Mouse (Mus musculus): ENCODE measurements around the gene 2900026A02Rik. TPM values are rescaled to one million over a fixed set of nuclear protein-coding genes. Genes with fewer than 3 reads are reported as not detected.

Gene 2900026A02Rik
- polyA plus RNA-seq, 1 experiment, result not detected

- no peak for TF ChIP-seq GATA1 (IDR thresholded peaks at IDR 0.05; ENCODE audit: low read length)
These were observed 4.0 kb downstream of the 2900026A02Rik start for GRCm38 (mm10) chr5:113217076-113217475.

GRCm38 (mm10) chr5:113216328-113216960, 4.6 kb downstream of the 2900026A02Rik start:
- TF ChIP-seq GATA1 (IDR thresholded peaks at IDR 0.05; ENCODE audit: low read length), result no peak

- no peak for TF ChIP-seq GATA1 (IDR thresholded peaks at IDR 0.05; ENCODE audit: low read length)
These were observed 5.4 kb downstream of the 2900026A02Rik start for GRCm38 (mm10) chr5:113215610-113216011.

- TF ChIP-seq GATA1 (IDR thresholded peaks at IDR 0.05; ENCODE audit: low read length), result no peak
These were observed 6.6 kb downstream of the 2900026A02Rik start for GRCm38 (mm10) chr5:113214455-113214854.

GRCm38 (mm10) chr5:113214041-113214440, 7.0 kb downstream of the 2900026A02Rik start:
- TF ChIP-seq GATA1 (IDR thresholded peaks at IDR 0.05; ENCODE audit: low read length), result no peak

GRCm38 (mm10) chr5:113212156-113212835, 8.7 kb downstream of the 2900026A02Rik start:
- TF ChIP-seq GATA1 (IDR thresholded peaks at IDR 0.05; ENCODE audit: low read length), result no peak

- no peak for TF ChIP-seq GATA1 (IDR thresholded peaks at IDR 0.05; ENCODE audit: low read length)
These were observed 10.7 kb downstream of the 2900026A02Rik start for GRCm38 (mm10) chr5:113210314-113210713.

- TF ChIP-seq GATA1 (IDR thresholded peaks at IDR 0.05; ENCODE audit: low read length), result no peak
These were observed 11.1 kb downstream of the 2900026A02Rik start for GRCm38 (mm10) chr5:113209898-113210297.

- no peak for TF ChIP-seq GATA1 (IDR thresholded peaks at IDR 0.05; ENCODE audit: low read length)
These were observed 11.7 kb downstream of the 2900026A02Rik start for GRCm38 (mm10) chr5:113209401-113209750.

- no peak for TF ChIP-seq GATA1 (IDR thresholded peaks at IDR 0.05; ENCODE audit: low read length)
These were observed 12.2 kb downstream of the 2900026A02Rik start for GRCm38 (mm10) chr5:113208622-113209400.

- no peak for TF ChIP-seq GATA1 (IDR thresholded peaks at IDR 0.05; ENCODE audit: low read length)
These were observed 13.0 kb downstream of the 2900026A02Rik start for GRCm38 (mm10) chr5:113208048-113208447.

- TF ChIP-seq GATA1 (IDR thresholded peaks at IDR 0.05; ENCODE audit: low read length), result no peak
These were observed 14.2 kb downstream of the 2900026A02Rik start for GRCm38 (mm10) chr5:113206670-113207352.

GRCm38 (mm10) chr5:113204193-113204592, 16.8 kb downstream of the 2900026A02Rik start:
- no peak for TF ChIP-seq GATA1 (IDR thresholded peaks at IDR 0.05; ENCODE audit: low read length)

- TF ChIP-seq GATA1 (IDR thresholded peaks at IDR 0.05; ENCODE audit: low read length), result no peak
These were observed 21.3 kb downstream of the 2900026A02Rik start for GRCm38 (mm10) chr5:113199772-113200134.

- TF ChIP-seq GATA1 (IDR thresholded peaks at IDR 0.05; ENCODE audit: low read length), result no peak
These were observed 21.8 kb downstream of the 2900026A02Rik start for GRCm38 (mm10) chr5:113199126-113199771.
